Mouse (Mus musculus): ENCODE data around the gene Pnma5.

DNA sequence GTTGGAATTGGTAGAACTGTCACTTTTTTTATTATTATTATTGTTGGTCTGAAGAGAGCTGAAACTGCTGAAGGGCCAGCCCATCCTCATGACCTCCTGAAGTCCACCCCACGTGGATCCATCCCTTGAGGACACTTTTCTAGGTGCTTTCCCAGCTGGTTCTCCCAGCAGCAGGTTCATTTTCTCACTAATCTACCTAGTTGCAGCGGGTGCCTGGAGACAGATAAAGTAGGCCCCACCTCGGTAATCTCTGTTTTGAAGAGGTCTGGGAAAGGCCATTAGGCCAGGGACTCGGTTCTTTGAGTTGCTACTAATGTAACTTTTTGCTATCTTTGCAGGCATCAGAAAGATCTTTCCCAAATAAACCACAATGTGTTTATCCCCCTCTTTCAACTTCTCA is 31.2 kb downstream of the Pnma5 start:
- TF ChIP-seq CTCF (IDR thresholded peaks at IDR 0.05; ENCODE audit: low read depth) (no peak), EP300 (IDR thresholded peaks at IDR 0.05; ENCODE audit: low read depth) (no peak)

Measured in heart, postnatal 0 days (tissue).